Mouse (Mus musculus): ENCODE results near the gene Arl8b.

DNA sequence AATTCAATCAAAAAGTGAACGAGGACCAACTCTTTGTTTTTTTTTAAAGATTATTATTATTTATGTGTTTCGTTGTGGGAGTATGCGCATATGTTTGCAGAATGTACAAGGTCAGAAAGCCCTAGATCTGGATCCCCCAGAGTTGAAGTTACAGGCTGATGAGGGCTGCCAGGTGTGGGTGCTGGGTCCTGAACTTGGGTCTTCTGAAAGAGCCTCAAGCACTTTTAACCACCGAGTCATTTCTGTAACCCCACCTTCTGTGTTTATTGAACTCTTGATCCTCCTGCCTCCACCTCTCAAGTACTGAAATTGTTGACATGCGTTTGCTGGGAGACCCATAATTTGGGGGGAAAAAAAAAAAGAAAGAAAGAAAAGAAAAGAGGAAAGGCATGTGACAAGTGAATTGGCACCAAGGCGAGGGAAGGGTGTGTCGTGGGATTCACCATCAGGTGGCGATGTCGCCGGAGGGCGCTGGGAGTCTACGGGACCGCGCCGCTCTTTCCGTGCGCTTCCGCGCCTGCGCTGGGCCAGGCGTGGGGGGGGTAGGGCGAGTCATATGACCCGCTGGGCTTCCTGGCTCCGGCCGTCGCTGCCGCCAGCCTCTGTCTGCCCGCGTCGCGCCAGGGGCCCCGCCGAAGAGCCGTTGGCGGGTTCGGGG is at the start of gene Arl8b:
- TF ChIP-seq POLR2A (IDR thresholded peaks at IDR 0.05; ENCODE audit: borderline replicate concordance, extremely low read depth, insufficient read depth, insufficient read length, poor library complexity, severe bottlenecking) (peak; percentile 90), CTCF (IDR thresholded peaks at IDR 0.05; ENCODE audit: borderline replicate concordance, extremely low read depth, insufficient read depth, insufficient read length) (peak; percentile 92)

Data from brain, embryonic 14.5 days (tissue).